Mouse (Mus musculus) MEL (cell line): ENCODE measurements around the gene Pld4.

Source experiments
- CHD2 ChIP-seq: IDR thresholded peaks from 2 replicates; pipeline ENCODE4 v1.6.1; 2011; ENCODE audit warnings: low read length, improper control_type of control experiment
- CTCF ChIP-seq, 3 experiments: IDR thresholded peaks in 2 of 3; conservative IDR thresholded peaks in 1 of 3; 2 replicates each; pipeline ENCODE4 v1.5.1; 2011 to 2012; ENCODE audit warnings: low read length in 3 of 3, low read depth in 2 of 3, mild to moderate bottlenecking in 2 of 3, improper control_type of control experiment in 1 of 3, inconsistent platforms in 1 of 3, mixed read lengths in 1 of 3, moderate library complexity in 1 of 3; ENCODE audit not compliant: control insufficient read depth in 1 of 3, insufficient read depth in 1 of 3, poor library complexity in 1 of 3, severe bottlenecking in 1 of 3
- POLR2A ChIP-seq, 2 experiments: IDR thresholded peaks; 2 replicates each; pipeline ENCODE4 v1.6.1; 2011 to 2012; ENCODE audit warnings: low read length in 2 of 2, mild to moderate bottlenecking in 2 of 2, control low read depth in 1 of 2, improper control_type of control experiment in 1 of 2, low read depth in 1 of 2, moderate library complexity in 1 of 2; ENCODE audit not compliant: control insufficient read depth in 1 of 2, insufficient read depth in 1 of 2, poor library complexity in 1 of 2
- TAL1 ChIP-seq: IDR thresholded peaks from 2 replicates; pipeline ENCODE4 v1.6.1; 2012; ENCODE audit warnings: mild to moderate bottlenecking, inconsistent platforms, low read length, moderate library complexity, mixed read lengths
- ZC3H11A ChIP-seq: IDR thresholded peaks from 2 replicates; pipeline ENCODE4 v1.6.1; 2012; ENCODE audit warnings: low read depth, mild to moderate bottlenecking, inconsistent platforms, low read length, improper control_type of control experiment
- ZNF384 ChIP-seq: IDR thresholded peaks from 2 replicates; pipeline ENCODE4 v1.6.1; 2012; ENCODE audit warnings: low read depth, mild to moderate bottlenecking, inconsistent platforms, low read length, improper control_type of control experiment

- TF ChIP-seq POLR2A (IDR thresholded peaks at IDR 0.05; ENCODE audit: control insufficient read depth in 1 of 2, insufficient read depth in 1 of 2, low read depth in 1 of 2, low read length in 2 of 2, poor library complexity in 1 of 2) (no peak), ZNF384 (no peak), CHD2 (no peak), CTCF (IDR thresholded peaks at IDR 0.05 in 2 of 3, conservative IDR thresholded peaks at IDR 0.05 in 1 of 3; ENCODE audit: control insufficient read depth in 1 of 3, insufficient read depth in 1 of 3, low read depth in 2 of 3, low read length in 3 of 3, poor library complexity in 1 of 3, severe bottlenecking in 1 of 3) (no peak), ZC3H11A (no peak), TAL1 (no peak)
Observed at GRCm38 (mm10) chr12:112750976-112751375, 9.5 kb upstream of the Pld4 start.
